Mouse (Mus musculus): ENCODE measurements around the gene Dab2.

Dab2 gene

GRCm38 (mm10) chr15:6469384-6469783 is 169.8 kb downstream of the Dab2 start:
- DNase-seq (ENCODE audit: low read depth): no peak

- DNase-seq (ENCODE audit: low read depth): no peak
Measured at GRCm38 (mm10) chr15:6483561-6483960, 184.0 kb downstream of the Dab2 start.
